In the genomic region with DNA sequence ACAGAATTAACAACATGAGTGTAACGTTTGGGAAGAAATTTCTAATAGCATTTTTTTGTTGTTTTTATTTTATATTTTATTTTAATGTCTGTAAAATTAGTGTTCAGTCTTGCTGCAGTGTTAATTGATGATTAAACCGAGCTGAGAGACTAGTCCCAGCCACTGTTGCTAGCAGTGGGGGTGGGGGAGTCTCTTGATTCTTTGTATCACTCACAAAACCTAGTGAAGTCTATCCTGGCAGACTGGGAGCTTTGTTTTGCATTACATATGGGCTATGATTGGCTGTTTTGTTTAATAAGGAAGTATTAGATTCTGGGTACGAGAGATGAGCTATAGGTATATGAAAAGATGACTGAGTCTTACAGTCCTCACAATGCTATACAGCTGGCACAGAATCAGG, we compare ENCODE assay signal across 23 mouse cellular contexts.
A peak's percentile ranks its signal among the peaks of the same experiment; 100 is the strongest.
DNase-seq lines count a peak whose midpoint lies in the region; ATAC-seq and TF ChIP-seq lines count a peak whose summit lies in the region.
"Had no signal": no experiment of that assay in that cellular context is flagged by ENCODE, and none has a peak within 500 bp of the region (broad histone marks: within the 10 kb centered on the region; RNA-seq: fewer than 3 reads in every experiment).

No protein-coding gene starts in this region.

- peaks cover 28% of the 10 kb centered on the region for H3K4me1 ChIP-seq in forebrain, embryonic 12.5 days
- no peaks in the 10 kb centered on the region for H3K4me1 ChIP-seq in forebrain, postnatal 0 days (ENCODE audit: insufficient read depth)
- peaks cover 20% of the 10 kb centered on the region for H3K4me1 ChIP-seq in forebrain, embryonic 14.5 days (ENCODE audit: control insufficient read depth, insufficient read depth, low read length)
- peaks cover 32% of the 10 kb centered on the region for H3K4me1 ChIP-seq in forebrain, embryonic 15.5 days
- peaks cover 42% of the 10 kb centered on the region for H3K4me1 ChIP-seq in embryonic facial prominence, embryonic 10.5 days

- H3K4me3 ChIP-seq in forebrain, embryonic 12.5 days (replicated peaks), result no peak overlapping the region
- H3K4me3 ChIP-seq in forebrain, postnatal 0 days (ENCODE audit: low read depth, low read length), result no peak overlapping the region
- no peak overlapping the region for H3K4me3 ChIP-seq in forebrain, embryonic 14.5 days (ENCODE audit: low read depth, low read length)
- H3K4me3 ChIP-seq in forebrain, embryonic 15.5 days, result no peak overlapping the region
- no peak overlapping the region for H3K4me3 ChIP-seq in embryonic facial prominence, embryonic 10.5 days

- WGBS in forebrain, embryonic 12.5 days, result 66% methylated on average over 3 of the region's 3 CpGs
- WGBS in forebrain, postnatal 0 days, result 40% methylated on average over 3 of the region's 3 CpGs
- WGBS in forebrain, embryonic 14.5 days, result 38% methylated on average over 3 of the region's 3 CpGs
- 47% methylated on average over 3 of the region's 3 CpGs for WGBS in forebrain, embryonic 15.5 days
- WGBS in embryonic facial prominence, embryonic 10.5 days, result 77% methylated on average over 3 of the region's 3 CpGs

- no peak for ATAC-seq in forebrain, embryonic 12.5 days (ENCODE audit: low FRiP score)
- ATAC-seq in forebrain, postnatal 0 days, result no peak
- ATAC-seq in forebrain, embryonic 14.5 days, result no peak
- ATAC-seq in forebrain, embryonic 15.5 days (replicated peaks), result no peak
- ATAC-seq: activated CD4-positive, CD25-positive, alpha-beta regulatory T cell, adult 4 months; CD4-positive, CD25-positive, alpha-beta regulatory T cell, adult 4 months; Patski had no signal

- no peaks in the 10 kb centered on the region for H3K9me3 ChIP-seq in forebrain, embryonic 12.5 days
- H3K9me3 ChIP-seq in forebrain, postnatal 0 days (ENCODE audit: low read length), result no peaks in the 10 kb centered on the region
- no peaks in the 10 kb centered on the region for H3K9me3 ChIP-seq in forebrain, embryonic 14.5 days (replicated peaks; ENCODE audit: control insufficient read depth, low read length)
- H3K9me3 ChIP-seq in forebrain, embryonic 15.5 days, result no peaks in the 10 kb centered on the region
- H3K9me3 ChIP-seq in embryonic facial prominence, embryonic 10.5 days, result no peaks in the 10 kb centered on the region

- TF ChIP-seq CTCF in forebrain, postnatal 0 days (IDR thresholded peaks at IDR 0.05; ENCODE audit: low read depth), result no peak
- TF ChIP-seq CTCF in brain, embryonic 14.5 days (IDR thresholded peaks at IDR 0.05; ENCODE audit: borderline replicate concordance, extremely low read depth, insufficient read depth, insufficient read length), result no peak

- H3K9ac ChIP-seq in forebrain, embryonic 12.5 days, result no peak overlapping the region
- H3K9ac ChIP-seq in forebrain, postnatal 0 days, result no peak overlapping the region
- no peak overlapping the region for H3K9ac ChIP-seq in forebrain, embryonic 14.5 days (ENCODE audit: low read length)
- no peak overlapping the region for H3K9ac ChIP-seq in forebrain, embryonic 15.5 days (replicated peaks)

- no peak for TF ChIP-seq POLR2A in brain, embryonic 14.5 days (IDR thresholded peaks at IDR 0.05; ENCODE audit: borderline replicate concordance, extremely low read depth, insufficient read depth, insufficient read length, poor library complexity, severe bottlenecking)

- H3K4me2 ChIP-seq in forebrain, embryonic 12.5 days, result no peak overlapping the region
- H3K4me2 ChIP-seq in forebrain, postnatal 0 days (ENCODE audit: low read depth), result no peak overlapping the region
- no peak overlapping the region for H3K4me2 ChIP-seq in forebrain, embryonic 14.5 days (ENCODE audit: low read length)
- H3K4me2 ChIP-seq in forebrain, embryonic 15.5 days (replicated peaks), result no peak overlapping the region

- H3K36me3 ChIP-seq in forebrain, embryonic 12.5 days (replicated peaks), result no peaks in the 10 kb centered on the region
- H3K36me3 ChIP-seq in forebrain, postnatal 0 days (ENCODE audit: insufficient read depth), result peaks cover 3% of the 10 kb centered on the region; the same call in 1 of the 2 replicates
- H3K36me3 ChIP-seq in forebrain, embryonic 14.5 days (ENCODE audit: control insufficient read depth, insufficient read depth, low read length), result no peaks in the 10 kb centered on the region
- 0 out of 2 replicates have a peak, but pooled peaks cover 1% of the 10 kb centered on the region for H3K36me3 ChIP-seq in forebrain, embryonic 15.5 days
- 0 out of 2 replicates have a peak, but pooled peaks cover 5% of the 10 kb centered on the region for H3K36me3 ChIP-seq in embryonic facial prominence, embryonic 10.5 days (replicated peaks)
- H3K36me3 ChIP-seq: G1E had no signal

- H3K27ac ChIP-seq in forebrain, embryonic 12.5 days, result 0 out of 2 replicates have a peak overlapping the region, but pooled peaks have one; percentile 36
- no peak overlapping the region for H3K27ac ChIP-seq in forebrain, postnatal 0 days (ENCODE audit: low read depth, low read length)
- no peak overlapping the region for H3K27ac ChIP-seq in forebrain, embryonic 14.5 days (ENCODE audit: low read depth, low read length)
- no peak overlapping the region for H3K27ac ChIP-seq in forebrain, embryonic 15.5 days (replicated peaks)
- 0 out of 2 replicates have a peak overlapping the region, but pooled peaks have one; percentile 45 for H3K27ac ChIP-seq in embryonic facial prominence, embryonic 10.5 days (replicated peaks)

- no peaks in the 10 kb centered on the region for H3K27me3 ChIP-seq in forebrain, embryonic 12.5 days
- no peaks in the 10 kb centered on the region for H3K27me3 ChIP-seq in forebrain, postnatal 0 days (ENCODE audit: insufficient read depth, low read length)
- no peaks in the 10 kb centered on the region for H3K27me3 ChIP-seq in forebrain, embryonic 14.5 days (replicated peaks; ENCODE audit: control insufficient read depth, insufficient read depth, low read length)
- H3K27me3 ChIP-seq in forebrain, embryonic 15.5 days, result no peaks in the 10 kb centered on the region
- no peaks in the 10 kb centered on the region for H3K27me3 ChIP-seq in embryonic facial prominence, embryonic 10.5 days (replicated peaks; ENCODE audit: low read depth, poor library complexity, severe bottlenecking)
- H3K27me3 ChIP-seq: CH12.LX, Patski had no signal

- no peak for DNase-seq in forebrain, postnatal 0 days
- peak; percentile 52 for DNase-seq in forebrain, embryonic 14.5 days (ENCODE audit: low spot score)
- DNase-seq in brain, embryonic 14.5 days (ENCODE audit: low read depth), result peak; percentile 63
- no peak for DNase-seq in embryonic facial prominence, embryonic 10.5 days (ENCODE audit: low spot score)
- DNase-seq in cerebellum, adult 9-10 months, result no peak
- DNase-seq in embryo, embryonic 9.5 days (ENCODE audit: extremely low spot score), result no peak
- DNase-seq: adrenal gland, adult 2 months; adrenal gland, adult 8-10 months; adrenal gland, postnatal 10 days; adrenal gland, postnatal 14 days; adrenal gland, postnatal 25 days; adrenal gland, postnatal 36 days; B cell, adult 2 months; cerebellum, adult 11 months; cerebellum, adult 11-12 months; cerebellum, adult 18-20 months had no signal

Comparison
In these comparisons a context has a peak if more than half of its experiments do, and no peak if none do; other contexts are left out.
1. H3K27ac ChIP-seq: peak in forebrain, embryonic 12.5 days (single experiment) and embryonic facial prominence, embryonic 10.5 days (single experiment); none in forebrain, postnatal 0 days (single experiment), forebrain, embryonic 14.5 days (single experiment) and forebrain, embryonic 15.5 days (single experiment).
2. DNase-seq: peak in forebrain, embryonic 14.5 days (single experiment) and brain, embryonic 14.5 days (single experiment); none in forebrain, postnatal 0 days (single experiment), embryonic facial prominence, embryonic 10.5 days (single experiment), cerebellum, adult 9-10 months (single experiment) and embryo, embryonic 9.5 days (single experiment).